Mouse (Mus musculus): ENCODE measurements at regions not wholly inside any gene's neighbourhood (a gene's known extent, or its start where the extent isn't known, plus 50 kb on each side); places are given as distances from the start of the nearest gene placed in this dataset.

DNA sequence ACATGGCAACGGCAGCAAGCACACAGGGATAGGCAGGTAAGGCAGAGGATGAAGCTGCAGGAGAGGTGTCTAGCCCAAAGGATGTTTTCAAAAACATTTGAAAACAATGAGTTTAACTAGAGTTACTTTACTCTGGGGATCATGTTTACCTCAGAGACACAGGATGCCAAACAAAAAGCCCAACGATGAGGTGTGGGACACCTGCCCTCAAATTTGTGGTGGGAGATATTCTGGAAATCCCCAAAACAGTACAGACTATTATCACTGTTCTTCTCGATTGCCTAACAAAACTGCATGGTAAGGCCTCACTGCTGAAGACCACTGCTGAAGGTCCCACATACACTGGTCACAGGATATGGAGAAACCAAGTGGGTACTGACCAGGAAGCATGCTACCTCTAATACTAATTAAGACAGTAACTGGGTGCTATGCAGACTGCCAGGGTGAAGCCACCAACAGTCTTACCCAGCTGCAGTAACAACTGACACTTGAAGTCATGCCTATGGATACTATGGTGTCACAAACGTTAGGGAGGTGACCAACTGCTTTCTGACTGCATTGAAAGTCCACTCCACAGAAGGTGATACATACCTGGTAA is 197.1 kb upstream of the Mkln1 start:
- intact Hi-C loops (cut with DNase I): no loop called here

GRCm38 (mm10) chr6:31202594-31202993 is 195.9 kb upstream of the Mkln1 start:
- no peak for DNase-seq (ENCODE audit: low spot score in 2 of 2)
- intact Hi-C loops (cut with DNase I): no loop called here

More for the DNA sequence above, 197.1 kb upstream of the Mkln1 start:
- no peak for DNase-seq (ENCODE audit: low spot score in 2 of 2)

GRCm38 (mm10) chr6:31204434-31204833 is 194.1 kb upstream of the Mkln1 start:
- intact Hi-C loops (cut with DNase I): no loop called here
- DNase-seq (ENCODE audit: low spot score in 2 of 2): no peak

- DNase-seq (ENCODE audit: low spot score in 2 of 2): no peak
- intact Hi-C loops (cut with DNase I): no loop called here
Observed at GRCm38 (mm10) chr6:31204839-31205238, 193.7 kb upstream of the Mkln1 start.

- intact Hi-C loops (cut with DNase I): no loop called here
- no peak for DNase-seq (ENCODE audit: low spot score in 2 of 2)
Observed at GRCm38 (mm10) chr6:31206106-31206505, 192.4 kb upstream of the Mkln1 start.

GRCm38 (mm10) chr6:31207231-31207630 is 191.3 kb upstream of the Mkln1 start:
- intact Hi-C loops (cut with DNase I): no loop called here
- DNase-seq (ENCODE audit: low spot score in 2 of 2): peak in 1 of 2 experiments; percentile 0

DNA sequence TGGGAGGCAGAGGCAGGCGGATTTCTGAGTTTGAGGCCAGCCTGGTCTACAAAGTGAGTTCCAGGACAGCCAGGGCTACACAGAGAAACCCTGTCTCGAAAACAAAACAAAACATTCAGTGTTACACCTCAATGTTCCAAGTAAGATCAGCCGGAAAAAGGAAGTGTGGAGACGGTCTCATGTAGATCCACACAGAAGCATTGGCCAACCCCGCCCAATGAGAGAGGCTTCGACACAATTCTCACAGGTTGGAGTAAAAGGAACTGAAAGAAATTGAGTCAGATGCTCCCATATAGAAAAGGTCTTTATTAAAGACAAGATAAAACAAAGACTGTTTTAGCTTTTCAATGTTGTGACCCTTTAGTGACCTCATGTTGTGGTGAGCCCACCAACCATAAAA is 190.3 kb upstream of the Mkln1 start:
- DNase-seq (ENCODE audit: low spot score in 2 of 2): no peak

DNA sequence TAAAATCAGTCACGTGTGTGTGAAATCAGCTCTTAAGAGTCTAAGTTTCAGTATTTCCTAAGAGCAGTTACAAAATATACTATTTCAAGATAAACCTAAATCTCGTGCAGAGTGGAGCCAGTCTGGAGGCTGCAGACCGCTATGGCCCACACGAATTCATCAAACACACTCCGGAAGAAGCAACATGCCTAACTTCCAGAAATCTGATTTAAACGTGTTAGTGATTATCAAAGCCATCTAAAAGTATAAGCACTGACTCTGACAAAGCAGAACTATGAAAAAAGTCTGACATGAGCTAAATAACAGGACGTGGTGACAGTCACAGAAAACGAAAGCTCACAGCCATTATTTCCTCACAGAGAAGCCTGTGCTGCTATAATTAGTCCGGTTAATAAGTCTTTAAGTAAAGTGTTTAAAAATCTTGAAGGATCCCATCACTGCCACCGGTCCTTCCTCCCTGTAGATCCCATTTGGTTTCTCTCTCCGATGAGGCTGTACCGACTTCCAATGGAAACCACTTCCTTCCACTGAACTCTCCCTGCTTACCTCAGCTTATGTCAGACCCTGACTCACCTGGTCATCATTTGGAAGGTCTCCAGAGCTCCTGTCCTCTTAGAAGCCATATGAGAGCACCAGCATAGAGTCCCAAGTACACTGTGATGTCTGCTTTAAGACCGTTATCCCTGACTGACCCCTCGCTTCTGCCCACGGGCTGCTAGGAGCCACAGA is 189.0 kb upstream of the Mkln1 start:
- DNase-seq (ENCODE audit: low spot score in 2 of 2): peak in 1 of 2 experiments; percentile 20
- intact Hi-C loops (cut with DNase I): no loop called here

More for the DNA sequence above, 190.3 kb upstream of the Mkln1 start:
- intact Hi-C loops (cut with DNase I): no loop called here

DNA sequence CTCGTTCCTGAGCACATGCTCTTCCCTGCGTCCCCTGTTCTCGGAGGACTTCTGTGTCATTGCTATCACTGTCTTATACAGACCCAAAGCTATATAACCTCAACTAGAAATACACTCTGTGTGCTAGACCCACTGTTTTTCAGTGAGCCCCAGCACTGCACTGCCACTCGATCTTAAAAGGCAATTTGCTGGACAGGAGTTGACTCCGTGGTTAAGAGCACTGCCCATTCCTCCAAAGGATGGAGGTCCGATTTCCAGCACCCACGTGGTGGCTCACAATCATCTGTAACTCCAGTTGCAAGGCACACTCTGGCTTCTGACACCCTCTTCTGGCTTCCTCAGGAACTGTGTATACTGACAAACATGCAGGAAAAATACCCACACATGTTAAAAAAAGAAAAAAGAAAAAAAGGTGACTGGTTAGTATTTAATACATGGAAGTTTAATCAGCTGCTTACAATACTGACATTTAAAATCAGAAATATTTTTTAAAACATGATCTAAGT is 188.3 kb upstream of the Mkln1 start:
- DNase-seq (ENCODE audit: low spot score in 2 of 2): no peak
- intact Hi-C loops (cut with DNase I): no loop called here

DNA sequence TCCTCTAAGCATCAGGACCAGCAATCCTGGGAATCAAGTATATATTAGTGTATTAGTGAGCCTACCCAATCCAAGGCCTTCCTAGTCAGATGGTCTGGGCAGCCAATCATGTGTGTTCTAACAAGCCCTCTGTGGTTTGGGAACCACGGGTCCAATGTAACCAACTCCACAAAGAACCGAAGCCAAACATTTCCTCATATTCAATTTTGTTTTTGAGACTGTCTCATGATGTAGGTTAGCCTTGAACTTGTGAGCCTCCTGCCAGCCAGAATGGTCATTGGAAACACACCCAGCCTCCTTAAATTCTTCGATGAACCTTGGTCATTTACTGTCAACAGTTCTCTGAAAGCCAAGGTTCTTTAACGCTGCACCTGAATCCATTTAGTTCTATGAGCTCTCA is 187.4 kb upstream of the Mkln1 start:
- intact Hi-C loops (cut with DNase I): no loop called here
- DNase-seq (ENCODE audit: low spot score in 2 of 2): no peak

- intact Hi-C loops (cut with DNase I): no loop called here
- no peak for DNase-seq (ENCODE audit: low spot score in 2 of 2)
Observed at GRCm38 (mm10) chr6:31211616-31212015, 186.9 kb upstream of the Mkln1 start.

DNA sequence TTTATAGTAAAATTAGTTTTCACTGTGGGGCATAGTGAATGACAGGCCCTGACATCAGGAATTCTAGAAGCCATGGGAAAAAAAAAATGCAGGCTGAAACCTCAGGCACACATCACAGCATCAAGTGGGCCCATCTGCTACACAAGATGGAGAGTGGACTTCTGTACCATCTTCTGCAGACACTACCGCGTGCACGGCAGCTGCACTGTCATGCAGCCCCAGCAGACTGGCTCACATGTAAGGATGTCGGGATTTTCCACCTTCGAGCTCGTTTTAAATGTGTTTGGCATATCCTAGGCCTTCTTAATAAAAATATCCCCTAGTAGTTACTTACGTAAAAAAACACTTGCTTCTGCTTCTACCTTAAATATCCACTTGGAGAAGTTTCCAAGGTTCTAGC is 186.5 kb upstream of the Mkln1 start:
- no peak for DNase-seq (ENCODE audit: low spot score in 2 of 2)
- intact Hi-C loops (cut with DNase I): no loop called here

- no peak for DNase-seq (ENCODE audit: low spot score in 2 of 2)
- intact Hi-C loops (cut with DNase I): no loop called here
Observed at GRCm38 (mm10) chr6:31212694-31213093, 185.8 kb upstream of the Mkln1 start.

GRCm38 (mm10) chr6:31213161-31213560 is 185.4 kb upstream of the Mkln1 start:
- DNase-seq (ENCODE audit: low spot score in 2 of 2): no peak
- intact Hi-C loops (cut with DNase I): no loop called here

DNA sequence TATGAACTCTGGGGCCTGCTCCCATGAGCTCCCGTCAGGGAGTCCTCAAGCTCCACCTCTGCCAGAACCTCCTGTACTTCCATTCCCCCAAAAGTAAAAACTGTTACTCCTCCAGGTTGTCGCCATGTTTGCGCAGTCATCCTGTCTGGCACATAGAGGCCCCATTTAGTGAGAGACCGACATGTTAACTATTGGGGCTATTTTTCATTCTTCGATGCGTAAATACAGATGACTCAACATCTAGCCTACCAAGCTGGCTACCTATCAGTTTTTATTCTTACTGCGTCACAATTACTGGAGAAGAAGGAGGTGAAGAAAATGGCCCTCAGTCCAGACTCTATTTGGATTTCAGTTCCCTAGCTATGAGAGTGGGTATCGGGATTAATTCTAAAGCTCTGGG is 182.9 kb upstream of the Mkln1 start:
- intact Hi-C loops (cut with DNase I): loop anchor here (5.0 kb wide), 3 partner anchors 107 to 237 kb away; partner anchors contain the start of gene Mkln1
- DNase-seq (ENCODE audit: low spot score in 2 of 2): no peak

DNA sequence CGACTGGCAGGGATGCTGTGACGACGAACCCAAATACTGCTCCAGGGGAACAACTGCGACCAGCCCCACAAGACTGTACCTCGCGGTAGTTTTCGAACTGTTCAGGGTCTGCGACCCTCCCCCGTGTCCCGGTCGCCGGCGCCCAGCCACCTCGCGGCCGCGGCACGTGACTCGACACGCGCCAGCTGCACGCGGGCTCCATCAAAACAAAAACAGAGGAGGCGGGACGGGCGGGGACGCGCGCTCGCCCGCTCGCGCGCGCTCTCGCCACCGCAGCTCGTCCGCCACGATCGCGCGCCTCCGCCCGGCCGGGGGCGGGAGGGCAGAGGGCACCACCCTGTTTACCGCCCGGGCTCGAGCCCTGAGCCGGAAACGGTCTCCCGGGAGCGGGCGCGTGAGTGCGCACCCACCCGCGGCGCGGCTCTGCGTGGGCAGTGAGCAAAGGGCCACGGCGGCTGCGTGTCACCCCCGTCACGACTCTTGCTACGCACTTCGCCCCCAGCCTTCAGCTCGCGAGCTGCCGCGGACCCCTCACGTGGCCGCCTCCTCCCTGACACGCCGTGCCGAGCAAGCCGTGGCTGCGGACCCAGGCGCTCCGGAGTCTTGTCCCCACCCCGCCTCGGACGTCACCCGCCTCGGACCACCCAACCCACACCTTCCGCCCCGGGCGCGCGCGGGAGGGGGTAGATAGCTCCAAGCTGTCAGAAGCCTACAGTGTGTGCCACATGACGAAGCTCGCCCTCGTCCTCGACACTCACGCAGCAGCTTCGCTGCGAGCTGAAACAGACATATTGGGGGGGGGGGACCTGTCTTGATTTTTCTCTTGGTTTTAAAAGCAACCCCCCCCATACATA is 182.1 kb upstream of the Mkln1 start:
- intact Hi-C loops (cut with DNase I): loop anchor here (5.0 kb wide), 3 partner anchors 106 to 236 kb away; partner anchors contain the start of gene Mkln1
- peak; percentile 90 to 96 for DNase-seq (ENCODE audit: low spot score in 2 of 2)

- DNase-seq (ENCODE audit: low spot score in 2 of 2): peak; percentile 57 to 61
- intact Hi-C loops (cut with DNase I): loop anchor here (5.0 kb wide), 3 partner anchors 105 to 235 kb away; partner anchors contain the start of gene Mkln1
Observed at GRCm38 (mm10) chr6:31217060-31217541, 181.4 kb upstream of the Mkln1 start.

GRCm38 (mm10) chr6:31217641-31218138 is 180.8 kb upstream of the Mkln1 start:
- intact Hi-C loops (cut with DNase I): loop anchor here (5.0 kb wide), 3 partner anchors 105 to 235 kb away; partner anchors contain the start of gene Mkln1
- peak; percentile 51 to 62 for DNase-seq (ENCODE audit: low spot score in 2 of 2)

DNA sequence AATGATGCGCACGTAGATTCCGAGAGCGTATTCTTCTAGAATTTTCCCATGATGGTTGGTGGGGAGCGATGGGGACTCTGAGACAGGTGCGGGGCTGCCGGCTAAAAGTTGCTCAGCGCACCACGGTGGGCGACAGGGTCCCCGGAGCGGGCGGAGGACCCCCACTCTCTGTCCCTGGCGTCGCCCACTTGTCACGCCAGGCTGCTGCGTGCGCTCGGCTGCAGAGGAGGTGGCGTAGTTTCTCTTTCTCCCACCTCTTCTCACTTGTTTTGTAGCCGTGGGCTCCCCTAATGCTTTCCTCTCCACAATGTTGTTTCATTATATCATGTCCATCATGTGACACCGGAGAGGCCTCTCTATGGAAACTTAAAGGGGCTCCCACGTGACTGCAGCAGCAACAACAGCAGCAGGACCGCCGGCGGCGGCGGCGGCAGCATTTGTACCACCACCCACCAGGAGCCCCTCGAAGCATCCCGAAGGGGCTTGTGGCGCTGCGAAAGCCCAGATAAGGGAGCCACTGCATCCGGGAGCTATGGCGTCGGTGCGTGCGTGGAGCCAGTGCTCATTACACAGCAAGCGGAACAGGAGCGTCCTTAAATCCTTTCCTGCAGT is 180.3 kb upstream of the Mkln1 start:
- intact Hi-C loops (cut with DNase I): loop anchor here (5.0 kb wide), 3 partner anchors 104 to 234 kb away; partner anchors contain the start of gene Mkln1
- DNase-seq (ENCODE audit: low spot score in 2 of 2): peak; percentile 73 to 87

All from left cerebral cortex, postnatal 14 days (tissue).